Mouse (Mus musculus) forebrain, embryonic 15.5 days (tissue): ENCODE results near the gene Dnm2. TPM values are rescaled to one million over a fixed set of nuclear protein-coding genes. Genes with fewer than 3 reads are reported as not detected.
"Not testable (repeated sequence)": the region's sequence is repeated elsewhere in the genome, so short reads cannot be mapped to it uniquely, and the experiment has no call there.

Source experiments
- ATAC-seq: fragments of 200-750 bp; cut with Nextera tagmentation; replicated peaks from 2 replicates; pipeline ENCODE4 v1.8.0; 2017; ENCODE audit warnings: mild to moderate bottlenecking, moderate TSS enrichment, moderate library complexity
- H3K27ac ChIP-seq: fragments of 300-500 bp; sonication (generic); replicated peaks from 2 replicates; pipeline ENCODE4 v1.5.1; 2015; ENCODE audit warnings: mild to moderate bottlenecking, inconsistent platforms
- H3K27me3 ChIP-seq: fragments of 300-500 bp; sonication (generic); 2 replicates; pipeline ENCODE4 v1.6.1; 2015; ENCODE audit warnings: inconsistent platforms
- H3K36me3 ChIP-seq: fragments of 300-500 bp; sonication (generic); 2 replicates; pipeline ENCODE4 v1.6.1; 2015; ENCODE audit warnings: mild to moderate bottlenecking, inconsistent platforms
- H3K4me1 ChIP-seq: fragments of 300-500 bp; sonication (generic); 2 replicates; pipeline ENCODE4 v1.6.1; 2015; ENCODE audit warnings: inconsistent platforms
- H3K4me2 ChIP-seq: fragments of 300-500 bp; sonication (generic); replicated peaks from 2 replicates; pipeline ENCODE4 v1.6.1; 2015; ENCODE audit warnings: mild to moderate bottlenecking, inconsistent platforms
- H3K4me3 ChIP-seq: fragments of 300-500 bp; sonication (generic); 2 replicates; pipeline ENCODE4 v1.5.1; 2015; ENCODE audit warnings: mild to moderate bottlenecking, inconsistent platforms
- H3K9ac ChIP-seq: fragments of 300-500 bp; sonication (generic); replicated peaks from 2 replicates; pipeline ENCODE4 v1.6.1; 2015; ENCODE audit warnings: mild to moderate bottlenecking, inconsistent platforms
- H3K9me3 ChIP-seq: fragments of 300-500 bp; sonication (generic); 2 replicates; pipeline ENCODE4 v1.6.1; 2016; ENCODE audit warnings: inconsistent platforms
- WGBS: fragments of 180-500 bp; shearing (Covaris S2); methylation state at CpG from one replicate; pipeline ENCODE4 v1.1.7; 2015; ENCODE audit warnings: mixed read lengths; 5-methylcytosine and 5-hydroxymethylcytosine counted together
- polyA plus RNA-seq: library from polyadenylated mRNA; unstranded; fragments of >200 nt; fragmentation: Nextera tagmentation; extraction: Ambion mirVana; gene quantifications from 2 replicates; pipeline ENCODE4 v1.2.1, GENCODE M21; 2015

Gene Dnm2
- polyA plus RNA-seq, 1 experiment from 2014 or later: 74.7 TPM

GRCm38 (mm10) chr9:21513466-21513865 lies 88.8 kb downstream of the Dnm2 start:
- no peak for ATAC-seq
- H3K9me3 ChIP-seq: no peaks in the 10 kb centered on the region
- peaks cover 18% of the 10 kb centered on the region for H3K4me1 ChIP-seq

GRCm38 (mm10) chr9:21517947-21518495 lies 93.3 kb downstream of the Dnm2 start:
- Histone ChIP-seq H3K27ac (no peak overlapping the region), H3K4me2 (no peak overlapping the region), H3K9me3 (no peaks in the 10 kb centered on the region), H3K36me3 (no peaks in the 10 kb centered on the region), H3K27me3 (no peaks in the 10 kb centered on the region), H3K4me1 (no peaks in the 10 kb centered on the region), H3K9ac (no peak overlapping the region), H3K4me3 (no peak overlapping the region)
- WGBS: 86% methylated on average over 6 of the region's 6 CpGs
- ATAC-seq: no peak

More at GRCm38 (mm10) chr9:21513466-21513865, 88.8 kb downstream of the Dnm2 start:
- WGBS: 97% methylated on average over 4 of the region's 4 CpGs
- H3K4me2 ChIP-seq: no peak overlapping the region
- no peak overlapping the region for H3K27ac ChIP-seq
- no peak overlapping the region for H3K9ac ChIP-seq
- H3K4me3 ChIP-seq: no peak overlapping the region
- no peaks in the 10 kb centered on the region for H3K27me3 ChIP-seq
- peaks cover 3% of the 10 kb centered on the region; the same call in 1 of the 2 replicates for H3K36me3 ChIP-seq

GRCm38 (mm10) chr9:21518690-21519089 lies 94.0 kb downstream of the Dnm2 start:
- not testable (repeated sequence) for H3K27me3 ChIP-seq, H3K9me3 ChIP-seq, H3K9ac ChIP-seq, H3K36me3 ChIP-seq, H3K4me2 ChIP-seq, H3K4me3 ChIP-seq, ATAC-seq, H3K4me1 ChIP-seq, H3K27ac ChIP-seq
- 84% methylated on average over 6 of the region's 6 CpGs for WGBS

- H3K4me2 ChIP-seq: no peak overlapping the region
- H3K27ac ChIP-seq: no peak overlapping the region
- 84% methylated on average over 7 of the region's 7 CpGs for WGBS
- H3K9ac ChIP-seq: no peak overlapping the region
- no peaks in the 10 kb centered on the region for H3K27me3 ChIP-seq
- no peaks in the 10 kb centered on the region for H3K4me1 ChIP-seq
- H3K4me3 ChIP-seq: no peak overlapping the region
- no peaks in the 10 kb centered on the region for H3K36me3 ChIP-seq
- ATAC-seq: no peak
- H3K9me3 ChIP-seq: no peaks in the 10 kb centered on the region
Observed at GRCm38 (mm10) chr9:21525142-21525936, 100.6 kb downstream of the Dnm2 start.

- Histone ChIP-seq H3K4me3 (no peak within 1 kb of the TSS), H3K9ac (no peak within 1 kb of the TSS), H3K27ac (no peak within 1 kb of the TSS), H3K36me3 (no peaks in the 10 kb centered on the region), H3K4me1 (no peaks in the 10 kb centered on the region), H3K9me3 (no peaks in the 10 kb centered on the region), H3K27me3 (no peaks in the 10 kb centered on the region), H3K4me2 (no peak within 1 kb of the TSS)
- ATAC-seq: no peak
- WGBS: 77% methylated on average over 14 of the region's 14 CpGs
Observed at GRCm38 (mm10) chr9:21525937-21526633, 101.4 kb downstream of the Dnm2 start, which contains the start of gene AB124611. Gene AB124611, plus strand, starts transcription at chr9:21526176.

- Histone ChIP-seq H3K27ac (no peak overlapping the region), H3K9me3 (no peaks in the 10 kb centered on the region), H3K36me3 (no peaks in the 10 kb centered on the region), H3K4me1 (no peaks in the 10 kb centered on the region), H3K4me2 (no peak overlapping the region), H3K27me3 (no peaks in the 10 kb centered on the region), H3K4me3 (no peak overlapping the region), H3K9ac (no peak overlapping the region)
- WGBS: 95% methylated on average over 3 of the region's 3 CpGs
- ATAC-seq: no peak
Observed at GRCm38 (mm10) chr9:21526634-21526944, 101.9 kb downstream of the Dnm2 start.

- Histone ChIP-seq H3K9ac (no peak overlapping the region), H3K27me3 (no peaks in the 10 kb centered on the region), H3K4me1 (no peaks in the 10 kb centered on the region), H3K4me3 (no peak overlapping the region), H3K9me3 (no peaks in the 10 kb centered on the region), H3K27ac (no peak overlapping the region), H3K4me2 (no peak overlapping the region), H3K36me3 (no peaks in the 10 kb centered on the region)
- no peak for ATAC-seq
- WGBS: 98% methylated on average over 2 of the region's 2 CpGs
Observed at GRCm38 (mm10) chr9:21527100-21527801, 102.5 kb downstream of the Dnm2 start.

GRCm38 (mm10) chr9:21527917-21528324 lies 103.2 kb downstream of the Dnm2 start:
- WGBS: 79% methylated on average over 1 of the region's 1 CpGs
- Histone ChIP-seq H3K4me1 (no peaks in the 10 kb centered on the region), H3K4me3 (no peak overlapping the region), H3K4me2 (no peak overlapping the region), H3K36me3 (no peaks in the 10 kb centered on the region), H3K27me3 (no peaks in the 10 kb centered on the region), H3K9me3 (no peaks in the 10 kb centered on the region), H3K9ac (no peak overlapping the region), H3K27ac (no peak overlapping the region)
- ATAC-seq: no peak

GRCm38 (mm10) chr9:21536501-21536900 lies 111.8 kb downstream of the Dnm2 start:
- 95% methylated on average over 14 of the region's 14 CpGs for WGBS

GRCm38 (mm10) chr9:21537009-21537408 lies 112.3 kb downstream of the Dnm2 start:
- no peaks in the 10 kb centered on the region for H3K36me3 ChIP-seq
- no peak overlapping the region for H3K27ac ChIP-seq
- H3K4me2 ChIP-seq: no peak overlapping the region
- no peak overlapping the region for H3K4me3 ChIP-seq
- H3K9ac ChIP-seq: no peak overlapping the region
- ATAC-seq: no peak
- WGBS: 82% methylated on average over 4 of the region's 4 CpGs
- no peaks in the 10 kb centered on the region for H3K4me1 ChIP-seq
- H3K27me3 ChIP-seq: no peaks in the 10 kb centered on the region
- no peaks in the 10 kb centered on the region for H3K9me3 ChIP-seq

More at GRCm38 (mm10) chr9:21536501-21536900, 111.8 kb downstream of the Dnm2 start:
- Histone ChIP-seq H3K9me3 (no peaks in the 10 kb centered on the region), H3K36me3 (no peaks in the 10 kb centered on the region), H3K27ac (no peak overlapping the region), H3K27me3 (no peaks in the 10 kb centered on the region), H3K4me1 (no peaks in the 10 kb centered on the region), H3K4me3 (no peak overlapping the region), H3K4me2 (no peak overlapping the region), H3K9ac (no peak overlapping the region)
- ATAC-seq: no peak

GRCm38 (mm10) chr9:21539981-21540753 lies 115.5 kb downstream of the Dnm2 start:
- no peak overlapping the region for H3K4me2 ChIP-seq
- H3K9ac ChIP-seq: no peak overlapping the region
- H3K36me3 ChIP-seq: no peaks in the 10 kb centered on the region
- H3K4me1 ChIP-seq: peaks cover 5% of the 10 kb centered on the region
- no peak overlapping the region for H3K4me3 ChIP-seq
- ATAC-seq: no peak
- 82% methylated on average over 7 of the region's 7 CpGs for WGBS
- no peaks in the 10 kb centered on the region for H3K9me3 ChIP-seq
- no peak overlapping the region for H3K27ac ChIP-seq
- no peaks in the 10 kb centered on the region for H3K27me3 ChIP-seq
